Mouse (Mus musculus): ENCODE results near the gene Sel1l3. TPM values are rescaled to one million over a fixed set of nuclear protein-coding genes. Genes with fewer than 3 reads are reported as not detected.

Gene Sel1l3
- polyA plus RNA-seq (2014; fragmentation: Nextera tagmentation; extraction: Ambion mirVana), result 7.7 and 8.2 TPM in 2 replicates

DNA sequence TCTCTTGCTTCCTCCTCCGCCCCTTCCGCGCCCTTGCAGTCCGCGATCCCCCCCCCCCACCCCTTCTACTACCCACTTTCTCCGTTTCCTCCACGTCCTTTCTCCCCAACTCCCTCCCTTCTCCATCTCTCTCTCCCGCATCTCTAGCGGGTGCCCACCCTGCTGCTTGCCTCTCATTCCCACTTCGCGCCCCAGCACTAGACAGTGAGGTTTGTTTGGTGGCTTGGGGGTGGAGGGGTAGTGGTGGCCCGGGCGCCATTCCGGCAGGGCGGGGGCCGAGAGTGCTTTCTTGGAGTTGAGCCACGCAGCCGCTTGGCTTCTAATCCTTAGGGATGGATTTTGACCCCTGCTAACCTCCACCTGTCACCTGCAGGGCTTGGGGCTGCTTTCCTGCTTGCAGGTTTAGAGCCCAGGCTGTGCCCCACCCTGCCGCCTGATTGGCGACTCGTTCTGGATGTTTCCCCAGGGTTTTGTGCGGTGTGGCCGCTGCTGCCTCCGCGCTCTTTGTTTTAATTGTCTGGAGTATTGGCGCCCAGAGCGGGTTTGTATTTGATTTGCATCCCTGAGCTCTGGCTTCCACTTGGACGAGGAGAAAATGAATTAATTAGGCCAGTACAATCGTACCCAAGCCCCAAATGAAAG is at the start of gene Sel1l3:
Gene Sel1l3 (minus strand): TSS at position 217 of the 642 bp plus-strand sequence.
- 2% methylated on average over 24 of the region's 29 CpGs for WGBS
- H3K4me2 ChIP-seq (replicated peaks), result peak within 1 kb of the TSS; percentile 89
- no peaks in the 10 kb centered on the region for H3K9me3 ChIP-seq (ENCODE audit: control insufficient read depth, low read length)
- H3K36me3 ChIP-seq (replicated peaks; ENCODE audit: control insufficient read depth, insufficient read depth), result no peaks in the 10 kb centered on the region
- 0 out of 2 replicates have a peak, but pooled peaks cover 6% of the 10 kb centered on the region for H3K27me3 ChIP-seq (ENCODE audit: control insufficient read depth, insufficient read depth, low read length)
- H3K4me3 ChIP-seq (replicated peaks; ENCODE audit: low read length), result peak within 1 kb of the TSS; percentile 61
- peak within 1 kb of the TSS; percentile 87 for H3K9ac ChIP-seq
- ATAC-seq (ENCODE audit: low FRiP score) (peak; percentile 53), DNase-seq (ENCODE audit: low spot score) (peak; percentile 50)
- H3K27ac ChIP-seq, result peak within 1 kb of the TSS; percentile 68
- peaks cover 14% of the 10 kb centered on the region for H3K4me1 ChIP-seq (replicated peaks; ENCODE audit: control insufficient read depth, insufficient read depth, low read length)

GRCm38 (mm10) chr5:53261999-53262398 is 48.3 kb upstream of the Sel1l3 start:
- Histone ChIP-seq H3K9ac (no peak overlapping the region), H3K4me1 (replicated peaks; ENCODE audit: control insufficient read depth, insufficient read depth, low read length) (peaks cover 8% of the 10 kb centered on the region), H3K27me3 (ENCODE audit: control insufficient read depth, insufficient read depth, low read length) (peaks cover 7% of the 10 kb centered on the region; the same call in 1 of the 2 replicates), H3K36me3 (replicated peaks; ENCODE audit: control insufficient read depth, insufficient read depth) (no peaks in the 10 kb centered on the region), H3K9me3 (ENCODE audit: control insufficient read depth, low read length) (no peaks in the 10 kb centered on the region), H3K4me2 (replicated peaks) (no peak overlapping the region), H3K4me3 (replicated peaks; ENCODE audit: low read length) (no peak overlapping the region), H3K27ac (no peak overlapping the region)
- ATAC-seq (ENCODE audit: low FRiP score), result no peak
- no peak for DNase-seq (ENCODE audit: low spot score)
- WGBS, result 87% methylated on average over 10 of the region's 10 CpGs

GRCm38 (mm10) chr5:53259894-53260293 is 46.2 kb upstream of the Sel1l3 start:
- no peaks in the 10 kb centered on the region for H3K36me3 ChIP-seq (replicated peaks; ENCODE audit: control insufficient read depth, insufficient read depth)
- no peak overlapping the region for H3K9ac ChIP-seq
- ATAC-seq (ENCODE audit: low FRiP score) (no peak), DNase-seq (ENCODE audit: low spot score) (no peak)
- no peaks in the 10 kb centered on the region for H3K9me3 ChIP-seq (ENCODE audit: control insufficient read depth, low read length)
- H3K27ac ChIP-seq, result no peak overlapping the region
- WGBS, result 52% methylated on average over 5 of the region's 5 CpGs
- H3K4me3 ChIP-seq (replicated peaks; ENCODE audit: low read length), result no peak overlapping the region
- H3K4me2 ChIP-seq (replicated peaks), result no peak overlapping the region
- H3K27me3 ChIP-seq (ENCODE audit: control insufficient read depth, insufficient read depth, low read length), result peaks cover 8% of the 10 kb centered on the region; the same call in 1 of the 2 replicates
- peaks cover 8% of the 10 kb centered on the region for H3K4me1 ChIP-seq (replicated peaks; ENCODE audit: control insufficient read depth, insufficient read depth, low read length)

DNA sequence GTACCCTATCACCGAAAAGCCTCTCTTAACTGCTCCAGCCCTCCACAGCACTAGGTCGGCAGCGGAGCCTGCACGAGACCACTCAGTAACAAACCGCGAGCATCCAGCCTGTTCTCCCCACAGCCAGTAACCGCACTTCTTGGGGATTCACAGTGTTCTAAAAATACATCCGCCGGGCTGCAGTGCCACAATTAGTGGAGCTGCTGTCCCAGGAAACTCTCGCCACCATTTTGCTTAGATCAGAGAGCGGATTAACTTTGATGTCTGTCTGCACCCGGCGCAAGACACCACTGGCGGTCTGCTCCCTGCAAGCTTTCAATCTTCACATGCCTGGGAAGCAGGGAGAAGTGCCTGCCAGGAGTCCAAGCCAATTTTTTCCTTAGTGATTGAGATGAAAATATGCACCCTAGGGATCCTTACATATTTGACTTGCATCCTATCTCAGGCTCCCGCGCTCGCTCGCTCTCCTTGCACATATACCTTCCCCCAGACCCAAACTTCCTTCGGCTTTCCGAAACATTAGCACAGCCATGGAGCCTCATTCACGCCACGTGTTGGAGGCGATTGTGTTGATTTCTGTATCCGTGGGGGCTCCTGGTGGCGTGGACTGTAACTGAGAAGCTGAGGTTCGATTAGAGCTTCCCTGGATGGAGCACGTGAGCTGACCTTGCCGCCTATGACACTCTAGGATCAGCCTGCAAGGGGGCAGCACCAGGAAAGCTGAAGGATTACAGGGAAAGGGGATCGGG is 44.5 kb upstream of the Sel1l3 start:
- Histone ChIP-seq H3K9ac (peak overlapping the region; percentile 37), H3K9me3 (ENCODE audit: control insufficient read depth, low read length) (no peaks in the 10 kb centered on the region), H3K27ac (no peak overlapping the region), H3K27me3 (ENCODE audit: control insufficient read depth, insufficient read depth, low read length) (peaks cover 8% of the 10 kb centered on the region; the same call in 1 of the 2 replicates), H3K4me3 (replicated peaks; ENCODE audit: low read length) (peak overlapping the region; percentile 19), H3K4me2 (replicated peaks) (peak overlapping the region; percentile 60), H3K4me1 (replicated peaks; ENCODE audit: control insufficient read depth, insufficient read depth, low read length) (peaks cover 8% of the 10 kb centered on the region), H3K36me3 (replicated peaks; ENCODE audit: control insufficient read depth, insufficient read depth) (no peaks in the 10 kb centered on the region)
- 4% methylated on average over 29 of the region's 29 CpGs for WGBS
- DNase-seq (ENCODE audit: low spot score) (no peak), ATAC-seq (ENCODE audit: low FRiP score) (peak; percentile 46)

DNA sequence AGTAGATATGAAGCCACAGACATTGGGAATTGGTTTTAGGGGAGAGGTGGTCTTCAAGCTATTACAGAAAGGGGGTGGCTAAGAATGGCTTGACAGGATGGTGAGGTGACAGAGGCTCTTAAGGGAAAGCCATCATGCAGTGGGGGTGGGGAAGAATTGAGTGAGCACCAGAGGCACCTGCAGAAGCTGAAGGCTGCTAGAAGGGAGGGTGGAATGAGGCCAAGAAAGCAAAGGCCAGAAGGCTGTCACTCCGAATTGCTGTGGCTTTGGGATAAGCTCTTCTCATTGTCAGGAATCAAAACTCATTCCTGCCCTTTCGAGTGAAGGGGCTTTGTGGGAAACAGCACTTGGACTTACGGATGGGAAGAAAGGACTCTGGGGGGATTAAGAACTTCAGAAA is 41.1 kb upstream of the Sel1l3 start:
- H3K9ac ChIP-seq, result no peak overlapping the region
- no peak overlapping the region for H3K27ac ChIP-seq
- ATAC-seq (ENCODE audit: low FRiP score), result no peak
- H3K4me2 ChIP-seq (replicated peaks), result no peak overlapping the region
- WGBS, result 76% methylated on average over 3 of the region's 3 CpGs
- peaks cover 8% of the 10 kb centered on the region for H3K4me1 ChIP-seq (replicated peaks; ENCODE audit: control insufficient read depth, insufficient read depth, low read length)
- H3K27me3 ChIP-seq (ENCODE audit: control insufficient read depth, insufficient read depth, low read length), result peaks cover 8% of the 10 kb centered on the region; the same call in 1 of the 2 replicates
- H3K36me3 ChIP-seq (replicated peaks; ENCODE audit: control insufficient read depth, insufficient read depth), result no peaks in the 10 kb centered on the region
- no peak for DNase-seq (ENCODE audit: low spot score)
- no peak overlapping the region for H3K4me3 ChIP-seq (replicated peaks; ENCODE audit: low read length)
- no peaks in the 10 kb centered on the region for H3K9me3 ChIP-seq (ENCODE audit: control insufficient read depth, low read length)

- H3K9me3 ChIP-seq (ENCODE audit: control insufficient read depth, low read length), result no peaks in the 10 kb centered on the region
- ATAC-seq (ENCODE audit: low FRiP score) (no peak), DNase-seq (ENCODE audit: low spot score) (no peak)
- no peak overlapping the region for H3K9ac ChIP-seq
- 82% methylated on average over 5 of the region's 5 CpGs for WGBS
- H3K27ac ChIP-seq, result no peak overlapping the region
- no peaks in the 10 kb centered on the region for H3K36me3 ChIP-seq (replicated peaks; ENCODE audit: control insufficient read depth, insufficient read depth)
- H3K4me3 ChIP-seq (replicated peaks; ENCODE audit: low read length), result no peak overlapping the region
- peaks cover 8% of the 10 kb centered on the region; the same call in 1 of the 2 replicates for H3K27me3 ChIP-seq (ENCODE audit: control insufficient read depth, insufficient read depth, low read length)
- H3K4me1 ChIP-seq (replicated peaks; ENCODE audit: control insufficient read depth, insufficient read depth, low read length), result peaks cover 8% of the 10 kb centered on the region
- no peak overlapping the region for H3K4me2 ChIP-seq (replicated peaks)
Measured at GRCm38 (mm10) chr5:53254154-53254553, 40.4 kb upstream of the Sel1l3 start.

GRCm38 (mm10) chr5:53249431-53250061 is 35.8 kb upstream of the Sel1l3 start:
- no peak overlapping the region for H3K9ac ChIP-seq
- H3K27me3 ChIP-seq (ENCODE audit: control insufficient read depth, insufficient read depth, low read length), result no peaks in the 10 kb centered on the region; the same call in 1 of the 2 replicates
- no peaks in the 10 kb centered on the region for H3K36me3 ChIP-seq (replicated peaks; ENCODE audit: control insufficient read depth, insufficient read depth)
- DNase-seq (ENCODE audit: low spot score) (no peak), ATAC-seq (ENCODE audit: low FRiP score) (peak; percentile 63; the same call in 1 of the 2 replicates)
- H3K4me2 ChIP-seq (replicated peaks), result no peak overlapping the region
- 56% methylated on average over 4 of the region's 4 CpGs for WGBS
- H3K27ac ChIP-seq, result no peak overlapping the region
- H3K4me1 ChIP-seq (replicated peaks; ENCODE audit: control insufficient read depth, insufficient read depth, low read length), result no peaks in the 10 kb centered on the region
- no peaks in the 10 kb centered on the region for H3K9me3 ChIP-seq (ENCODE audit: control insufficient read depth, low read length)
- no peak overlapping the region for H3K4me3 ChIP-seq (replicated peaks; ENCODE audit: low read length)

DNA sequence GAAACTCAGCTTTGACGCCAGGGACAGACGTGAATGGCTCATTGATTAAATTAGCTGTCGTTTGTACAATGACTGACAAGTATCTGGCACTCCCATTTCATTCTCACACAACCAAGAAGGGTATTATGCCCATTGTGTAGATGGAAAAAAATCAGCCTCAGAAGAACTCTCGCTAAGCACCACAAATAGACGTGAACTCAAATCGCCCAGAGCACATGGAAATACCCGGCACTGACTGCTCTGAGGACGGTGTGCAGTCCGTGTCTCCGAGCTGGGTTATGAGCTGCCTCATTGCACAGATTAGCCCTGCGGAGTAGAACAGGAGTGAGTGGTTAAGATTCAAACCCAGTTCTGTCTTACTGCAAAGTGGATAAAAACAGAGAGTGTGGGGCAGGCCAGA is 34.8 kb upstream of the Sel1l3 start:
- Histone ChIP-seq H3K4me3 (replicated peaks; ENCODE audit: low read length) (no peak overlapping the region), H3K4me2 (replicated peaks) (no peak overlapping the region), H3K9me3 (ENCODE audit: control insufficient read depth, low read length) (no peaks in the 10 kb centered on the region), H3K36me3 (replicated peaks; ENCODE audit: control insufficient read depth, insufficient read depth) (no peaks in the 10 kb centered on the region), H3K27me3 (ENCODE audit: control insufficient read depth, insufficient read depth, low read length) (no peaks in the 10 kb centered on the region; the same call in 1 of the 2 replicates), H3K9ac (no peak overlapping the region), H3K27ac (no peak overlapping the region), H3K4me1 (replicated peaks; ENCODE audit: control insufficient read depth, insufficient read depth, low read length) (no peaks in the 10 kb centered on the region)
- ATAC-seq (ENCODE audit: low FRiP score) (peak; percentile 44; the same call in 1 of the 2 replicates), DNase-seq (ENCODE audit: low spot score) (no peak)
- WGBS, result 20% methylated on average over 11 of the region's 11 CpGs

GRCm38 (mm10) chr5:53243933-53244332 is 30.2 kb upstream of the Sel1l3 start:
- 66% methylated on average over 10 of the region's 10 CpGs for WGBS
- Histone ChIP-seq H3K36me3 (replicated peaks; ENCODE audit: control insufficient read depth, insufficient read depth) (no peaks in the 10 kb centered on the region), H3K4me2 (replicated peaks) (no peak overlapping the region), H3K4me1 (replicated peaks; ENCODE audit: control insufficient read depth, insufficient read depth, low read length) (peaks cover 15% of the 10 kb centered on the region), H3K27me3 (ENCODE audit: control insufficient read depth, insufficient read depth, low read length) (no peaks in the 10 kb centered on the region), H3K4me3 (replicated peaks; ENCODE audit: low read length) (no peak overlapping the region), H3K9me3 (ENCODE audit: control insufficient read depth, low read length) (no peaks in the 10 kb centered on the region), H3K27ac (no peak overlapping the region), H3K9ac (no peak overlapping the region)
- DNase-seq (ENCODE audit: low spot score) (no peak), ATAC-seq (ENCODE audit: low FRiP score) (no peak)

All from hindbrain, embryonic 14.5 days (tissue).